Mouse (Mus musculus): ENCODE results near the gene Pknox1.

DNA sequence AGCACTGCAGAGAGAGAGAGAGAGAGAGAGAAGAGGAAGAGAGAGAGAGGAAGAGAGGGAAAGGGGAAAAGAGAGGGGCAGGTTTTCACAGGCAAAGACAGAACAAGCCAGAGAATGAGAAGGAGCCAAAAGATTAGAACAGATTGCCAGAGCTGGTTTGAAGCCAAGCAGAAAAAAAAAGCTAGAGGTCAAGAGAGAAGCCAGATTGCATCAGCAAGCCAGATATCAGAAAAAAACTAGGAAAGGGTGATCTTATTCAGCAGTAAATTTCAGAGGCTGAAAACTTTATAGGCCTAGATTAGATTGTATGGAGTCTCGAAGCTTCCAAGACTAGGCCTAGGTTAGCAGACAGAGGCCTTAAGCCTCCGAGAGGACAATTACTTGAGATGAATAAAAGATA, 63.4 kb downstream of the Pknox1 start:
- TF ChIP-seq CTCF (IDR thresholded peaks at IDR 0.05; ENCODE audit: borderline replicate concordance, control insufficient read depth, extremely low read depth, insufficient read depth, low read length, poor library complexity) (no peak), POLR2A (IDR thresholded peaks at IDR 0.05; ENCODE audit: control insufficient read depth, extremely low read depth, insufficient read depth, low read length, poor library complexity) (no peak)

Measured in thymus, adult 2 months (tissue).